Mouse (Mus musculus): Measurements from ENCODE around the gene Cab39. TPM values are rescaled to one million over a fixed set of nuclear protein-coding genes. Genes with fewer than 3 reads are reported as not detected.

Cab39 gene
- total and polyA plus RNA-seq, 3 experiments: 36.7 to 118 (median 113) TPM

DNA sequence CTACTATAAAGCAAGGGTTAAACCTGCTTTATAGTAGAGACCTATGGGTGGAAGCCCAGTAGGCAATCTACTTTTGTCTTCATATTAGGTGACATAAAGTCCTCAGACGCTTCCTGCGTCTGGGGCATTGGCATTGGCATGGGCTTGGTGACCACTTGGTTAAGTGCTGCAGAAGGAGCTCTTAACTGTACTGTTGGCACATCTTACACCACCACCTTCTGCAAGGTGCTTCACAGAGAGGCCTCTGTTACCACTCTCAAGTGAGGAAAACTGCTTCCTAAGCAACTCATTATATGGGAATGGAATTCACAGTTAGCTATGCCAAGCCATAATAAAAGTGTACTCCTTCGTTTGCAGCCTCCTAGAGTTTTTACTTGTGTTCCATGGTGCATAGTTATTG is 31.7 kb downstream of the Cab39 start:
- intact Hi-C loops (cut with DNase I): no loop called here
- Histone ChIP-seq H3K79me2 (replicated peaks; ENCODE audit: control insufficient read depth, insufficient read depth, low read length) (peaks cover 3% of the 10 kb centered on the region), H3K36me3 (ENCODE audit: control insufficient read depth, insufficient read depth, low read length) (peaks cover 28% of the 10 kb centered on the region), H3K4me1 (ENCODE audit: control insufficient read depth, insufficient read depth, low read length) (peaks cover 3% of the 10 kb centered on the region), H3K27ac (no peak overlapping the region), H3K27me3 (ENCODE audit: control insufficient read depth, insufficient read depth, low read length) (no peaks in the 10 kb centered on the region), H3K4me3 (no peak overlapping the region), H3K9ac (ENCODE audit: low read depth, low read length) (no peak overlapping the region)
- peak in 1 of 2 experiments; percentile 7 for DNase-seq
- 64% methylated on average over 3 of the region's 3 CpGs for WGBS
- TF ChIP-seq POLR2A (IDR thresholded peaks at IDR 0.05; ENCODE audit: insufficient read depth, low read depth, low read length) (no peak), EP300 (IDR thresholded peaks at IDR 0.05; ENCODE audit: insufficient read depth, low read depth, low read length) (no peak), CTCF (IDR thresholded peaks at IDR 0.05) (no peak)

DNA sequence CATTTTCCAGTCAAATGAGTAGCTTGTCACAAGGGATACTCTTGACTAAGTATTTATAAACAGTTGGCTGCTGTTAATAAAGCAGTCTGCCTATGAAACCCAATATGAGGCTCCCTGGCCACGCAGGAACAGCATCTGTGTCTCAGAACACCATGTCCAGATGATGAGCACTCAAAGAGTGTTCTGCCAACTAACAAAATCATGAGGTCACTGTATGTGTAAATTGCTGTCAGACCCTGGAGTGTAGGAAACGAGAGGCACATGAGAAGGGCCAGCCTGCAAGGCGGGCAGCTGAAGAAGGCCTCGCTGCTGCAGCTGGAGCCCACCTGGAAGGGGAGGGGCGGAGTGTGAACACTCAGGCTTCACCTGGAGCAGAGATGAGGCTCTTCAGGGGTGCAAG is 33.9 kb downstream of the Cab39 start:
- Histone ChIP-seq H3K79me2 (replicated peaks; ENCODE audit: control insufficient read depth, insufficient read depth, low read length) (peaks cover 2% of the 10 kb centered on the region; the same call in 1 of the 2 replicates), H3K36me3 (ENCODE audit: control insufficient read depth, insufficient read depth, low read length) (peaks cover 23% of the 10 kb centered on the region), H3K4me3 (no peak overlapping the region), H3K27me3 (ENCODE audit: control insufficient read depth, insufficient read depth, low read length) (no peaks in the 10 kb centered on the region), H3K4me1 (ENCODE audit: control insufficient read depth, insufficient read depth, low read length) (peaks cover 3% of the 10 kb centered on the region), H3K27ac (no peak overlapping the region), H3K9ac (ENCODE audit: low read depth, low read length) (no peak overlapping the region)
- WGBS: 74% methylated on average over 5 of the region's 5 CpGs
- DNase-seq: no peak
- intact Hi-C loops (cut with DNase I): no loop called here
- TF ChIP-seq POLR2A (IDR thresholded peaks at IDR 0.05; ENCODE audit: insufficient read depth, low read depth, low read length): no peak
- no peak for TF ChIP-seq EP300 (IDR thresholded peaks at IDR 0.05; ENCODE audit: insufficient read depth, low read depth, low read length)
- TF ChIP-seq CTCF (IDR thresholded peaks at IDR 0.05): no peak

DNA sequence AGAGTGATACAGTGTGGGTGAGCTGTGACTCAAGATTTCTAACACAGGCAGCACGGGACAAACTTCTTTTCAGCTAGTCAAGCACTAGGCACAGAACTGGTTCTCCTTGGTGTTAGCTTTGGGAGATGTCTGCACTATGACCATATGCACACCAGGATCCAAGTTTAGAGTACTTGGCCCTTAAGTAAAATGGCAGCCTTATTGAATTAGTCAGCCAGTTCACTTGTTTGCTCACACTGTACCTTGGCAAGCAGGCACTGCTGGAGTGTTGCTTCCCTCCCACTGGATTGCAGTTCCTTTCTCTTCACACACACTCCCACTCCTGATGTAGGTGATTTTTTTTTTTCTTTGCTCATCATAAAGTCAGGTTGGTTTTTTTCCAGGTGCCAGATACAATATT is 35.8 kb downstream of the Cab39 start:
- Histone ChIP-seq H3K9ac (ENCODE audit: low read depth, low read length) (no peak overlapping the region), H3K4me3 (no peak overlapping the region), H3K27ac (no peak overlapping the region), H3K36me3 (ENCODE audit: control insufficient read depth, insufficient read depth, low read length) (peaks cover 13% of the 10 kb centered on the region), H3K79me2 (replicated peaks; ENCODE audit: control insufficient read depth, insufficient read depth, low read length) (no peaks in the 10 kb centered on the region; the same call in 1 of the 2 replicates), H3K4me1 (ENCODE audit: control insufficient read depth, insufficient read depth, low read length) (peaks cover 3% of the 10 kb centered on the region), H3K27me3 (ENCODE audit: control insufficient read depth, insufficient read depth, low read length) (no peaks in the 10 kb centered on the region)
- TF ChIP-seq POLR2A (IDR thresholded peaks at IDR 0.05; ENCODE audit: insufficient read depth, low read depth, low read length) (no peak), EP300 (IDR thresholded peaks at IDR 0.05; ENCODE audit: insufficient read depth, low read depth, low read length) (no peak), CTCF (IDR thresholded peaks at IDR 0.05) (no peak)
- DNase-seq: peak in 1 of 2 experiments; percentile 11
- 87% methylated on average over 1 of the region's 1 CpGs for WGBS
- intact Hi-C loops (cut with DNase I): no loop called here

DNA sequence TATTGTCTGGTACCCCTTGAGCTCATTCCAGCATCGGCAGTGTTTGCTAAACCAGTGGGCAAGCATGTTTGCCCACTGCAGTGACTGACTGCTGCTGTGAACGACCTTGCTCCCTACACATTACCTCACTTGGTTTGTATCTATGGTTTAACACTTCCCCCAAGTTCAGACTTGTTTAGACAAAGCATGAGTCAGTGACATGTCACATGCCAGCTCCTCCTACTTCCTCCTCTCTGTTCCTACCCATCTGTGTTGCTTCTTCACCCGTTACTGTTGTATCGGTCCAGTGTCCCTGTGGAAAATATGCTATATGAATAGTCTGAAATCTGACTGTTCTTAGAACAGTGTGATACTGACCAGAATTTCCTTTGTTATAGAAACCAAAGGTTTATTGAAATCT is 44.8 kb downstream of the Cab39 start:
- no peak overlapping the region for H3K4me3 ChIP-seq
- H3K27ac ChIP-seq: no peak overlapping the region
- no peak overlapping the region for H3K9ac ChIP-seq (ENCODE audit: low read depth, low read length)
- no peaks in the 10 kb centered on the region for H3K27me3 ChIP-seq (ENCODE audit: control insufficient read depth, insufficient read depth, low read length)
- TF ChIP-seq CTCF (IDR thresholded peaks at IDR 0.05) (no peak), POLR2A (IDR thresholded peaks at IDR 0.05; ENCODE audit: insufficient read depth, low read depth, low read length) (no peak), EP300 (IDR thresholded peaks at IDR 0.05; ENCODE audit: insufficient read depth, low read depth, low read length) (no peak)
- DNase-seq: peak in 1 of 2 experiments; percentile 30
- H3K79me2 ChIP-seq (replicated peaks; ENCODE audit: control insufficient read depth, insufficient read depth, low read length): no peaks in the 10 kb centered on the region
- 17% methylated on average over 4 of the region's 4 CpGs for WGBS
- H3K4me1 ChIP-seq (ENCODE audit: control insufficient read depth, insufficient read depth, low read length): peaks cover 8% of the 10 kb centered on the region
- H3K36me3 ChIP-seq (ENCODE audit: control insufficient read depth, insufficient read depth, low read length): peaks cover 3% of the 10 kb centered on the region; the same call in 1 of the 2 replicates
- intact Hi-C loops (cut with DNase I): no loop called here

DNA sequence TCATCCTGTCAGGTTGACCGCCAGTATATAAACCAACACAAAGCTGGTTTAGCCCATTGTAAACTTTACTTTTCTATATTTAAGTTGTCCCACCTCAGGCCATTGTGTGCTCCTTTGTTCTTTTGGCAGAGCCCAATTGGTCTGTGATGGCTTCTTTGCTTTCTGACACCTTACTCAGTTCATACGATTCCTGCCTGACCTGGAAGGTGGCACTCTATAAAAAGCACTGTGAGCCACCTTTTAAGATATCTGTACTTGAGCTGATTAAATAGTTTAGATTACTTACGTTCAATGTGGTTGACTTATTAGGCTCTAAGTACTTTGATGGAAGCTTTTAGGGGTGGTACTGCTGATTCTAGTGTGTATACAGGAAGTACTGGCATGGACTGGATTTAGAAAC is 46.1 kb downstream of the Cab39 start:
- DNase-seq: no peak
- H3K27ac ChIP-seq: no peak overlapping the region
- peaks cover 3% of the 10 kb centered on the region; the same call in 1 of the 2 replicates for H3K36me3 ChIP-seq (ENCODE audit: control insufficient read depth, insufficient read depth, low read length)
- no peak overlapping the region for H3K4me3 ChIP-seq
- intact Hi-C loops (cut with DNase I): no loop called here
- no peak overlapping the region for H3K9ac ChIP-seq (ENCODE audit: low read depth, low read length)
- H3K4me1 ChIP-seq (ENCODE audit: control insufficient read depth, insufficient read depth, low read length): peaks cover 8% of the 10 kb centered on the region
- H3K27me3 ChIP-seq (ENCODE audit: control insufficient read depth, insufficient read depth, low read length): no peaks in the 10 kb centered on the region
- WGBS: 72% methylated on average over 3 of the region's 3 CpGs
- no peaks in the 10 kb centered on the region for H3K79me2 ChIP-seq (replicated peaks; ENCODE audit: control insufficient read depth, insufficient read depth, low read length)
- TF ChIP-seq CTCF (IDR thresholded peaks at IDR 0.05) (no peak), POLR2A (IDR thresholded peaks at IDR 0.05; ENCODE audit: insufficient read depth, low read depth, low read length) (no peak), EP300 (IDR thresholded peaks at IDR 0.05; ENCODE audit: insufficient read depth, low read depth, low read length) (no peak)

DNA sequence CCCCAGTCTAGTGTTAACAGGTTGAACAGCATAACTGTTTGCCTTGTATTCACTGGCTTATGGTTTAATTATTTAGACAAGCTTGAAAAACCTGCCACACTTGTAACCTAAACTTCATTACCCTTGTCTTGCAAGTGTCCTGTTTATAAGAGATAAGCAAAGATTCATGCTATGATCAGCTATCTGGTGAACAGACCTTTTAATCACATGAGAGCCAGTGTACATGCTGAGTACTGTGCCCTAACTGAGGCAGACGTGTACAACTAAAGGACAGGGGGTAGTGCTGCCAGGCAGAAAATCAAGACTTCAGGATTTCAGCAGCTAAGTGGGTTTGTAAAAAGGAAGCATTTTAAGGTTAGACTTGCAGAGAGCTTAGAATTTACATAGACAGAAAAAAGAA is 46.5 kb downstream of the Cab39 start:
- Histone ChIP-seq H3K4me1 (ENCODE audit: control insufficient read depth, insufficient read depth, low read length) (peaks cover 8% of the 10 kb centered on the region), H3K27me3 (ENCODE audit: control insufficient read depth, insufficient read depth, low read length) (no peaks in the 10 kb centered on the region), H3K4me3 (no peak overlapping the region), H3K79me2 (replicated peaks; ENCODE audit: control insufficient read depth, insufficient read depth, low read length) (no peaks in the 10 kb centered on the region), H3K27ac (no peak overlapping the region), H3K36me3 (ENCODE audit: control insufficient read depth, insufficient read depth, low read length) (peaks cover 3% of the 10 kb centered on the region; the same call in 1 of the 2 replicates), H3K9ac (ENCODE audit: low read depth, low read length) (no peak overlapping the region)
- TF ChIP-seq CTCF (IDR thresholded peaks at IDR 0.05) (no peak), POLR2A (IDR thresholded peaks at IDR 0.05; ENCODE audit: insufficient read depth, low read depth, low read length) (no peak), EP300 (IDR thresholded peaks at IDR 0.05; ENCODE audit: insufficient read depth, low read depth, low read length) (no peak)
- WGBS: 82% methylated on average over 1 of the region's 1 CpGs
- intact Hi-C loops (cut with DNase I): loop anchor here (2.0 kb wide), 1 partner anchor 47 kb away; the partner anchor contains the start of gene Cab39
- no peak for DNase-seq

All from heart, adult 2 months (tissue).